Mouse (Mus musculus) CD4-positive helper T cell, adult 2 months (primary cell): ENCODE results near the gene B4galt2.

Experiments used
- DNase-seq: peaks from one replicate; pipeline ENCODE4 v3.0.0-alpha.2; 2012; ENCODE audit warnings: low read depth, missing footprints, low spot score

Gene B4galt2

DNA sequence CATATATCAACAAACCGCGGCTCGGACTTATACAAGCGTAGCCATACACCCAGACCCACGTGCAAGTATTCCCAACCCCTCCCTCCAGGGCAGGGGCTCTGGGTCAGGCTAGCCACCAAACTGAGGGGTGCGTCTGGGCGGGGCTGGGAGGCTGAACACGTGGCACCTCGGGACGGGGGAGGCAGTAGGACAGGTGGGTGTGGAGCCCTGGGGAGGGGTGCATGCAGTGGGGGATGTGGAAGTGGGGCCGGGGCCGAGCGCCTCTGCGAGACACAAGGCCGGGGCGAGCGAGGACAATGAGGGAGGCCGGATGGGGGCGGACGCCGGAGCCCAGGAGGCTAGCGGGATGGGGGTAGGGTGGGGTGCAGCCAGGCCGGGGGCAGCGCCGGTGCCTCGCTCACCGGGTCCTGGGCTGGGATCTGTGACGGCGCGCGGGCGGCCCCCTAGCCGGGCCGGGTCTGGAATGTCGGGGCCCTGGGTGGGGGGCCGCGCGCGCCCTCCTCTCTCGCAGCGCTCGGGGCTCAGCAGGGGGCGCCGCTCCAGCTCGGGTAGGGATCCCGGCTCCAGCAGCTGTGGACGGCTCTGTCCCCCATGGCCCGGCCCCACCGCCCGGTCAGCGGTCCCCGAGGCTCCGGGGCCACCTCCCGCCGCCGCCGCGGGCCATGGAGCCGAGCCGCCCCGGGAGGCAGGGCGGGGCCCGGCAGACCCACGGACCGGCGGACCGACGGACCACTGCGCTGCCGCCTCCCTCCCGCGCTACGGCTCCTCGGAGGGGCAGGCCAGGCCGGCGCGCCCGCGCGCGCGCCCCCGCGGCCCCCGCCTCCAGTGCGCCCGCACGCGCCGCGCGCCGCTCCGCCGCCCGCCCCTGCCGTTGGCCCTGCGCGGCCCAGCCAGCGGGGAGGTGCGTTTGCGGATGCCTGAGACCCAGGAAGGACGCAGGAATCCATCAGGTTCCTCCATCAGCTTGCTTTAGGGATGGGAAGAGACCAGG, at the start of gene B4galt2:
Gene B4galt2 (minus strand): TSS at position 787 of the 991 bp plus-strand sequence.
- DNase-seq, result peak; percentile 11

GRCm38 (mm10) chr4:117929391-117929881, 46.1 kb upstream of the B4galt2 start, which contains the start of gene Artn:
TSS of gene Artn (minus strand) at chr4:117929763.
- no peak for DNase-seq

- DNase-seq, result no peak
Observed at GRCm38 (mm10) chr4:117928699-117929241, 45.5 kb upstream of the B4galt2 start.

- DNase-seq, result peak; percentile 30
Observed at GRCm38 (mm10) chr4:117928234-117928633, 44.9 kb upstream of the B4galt2 start.

DNA sequence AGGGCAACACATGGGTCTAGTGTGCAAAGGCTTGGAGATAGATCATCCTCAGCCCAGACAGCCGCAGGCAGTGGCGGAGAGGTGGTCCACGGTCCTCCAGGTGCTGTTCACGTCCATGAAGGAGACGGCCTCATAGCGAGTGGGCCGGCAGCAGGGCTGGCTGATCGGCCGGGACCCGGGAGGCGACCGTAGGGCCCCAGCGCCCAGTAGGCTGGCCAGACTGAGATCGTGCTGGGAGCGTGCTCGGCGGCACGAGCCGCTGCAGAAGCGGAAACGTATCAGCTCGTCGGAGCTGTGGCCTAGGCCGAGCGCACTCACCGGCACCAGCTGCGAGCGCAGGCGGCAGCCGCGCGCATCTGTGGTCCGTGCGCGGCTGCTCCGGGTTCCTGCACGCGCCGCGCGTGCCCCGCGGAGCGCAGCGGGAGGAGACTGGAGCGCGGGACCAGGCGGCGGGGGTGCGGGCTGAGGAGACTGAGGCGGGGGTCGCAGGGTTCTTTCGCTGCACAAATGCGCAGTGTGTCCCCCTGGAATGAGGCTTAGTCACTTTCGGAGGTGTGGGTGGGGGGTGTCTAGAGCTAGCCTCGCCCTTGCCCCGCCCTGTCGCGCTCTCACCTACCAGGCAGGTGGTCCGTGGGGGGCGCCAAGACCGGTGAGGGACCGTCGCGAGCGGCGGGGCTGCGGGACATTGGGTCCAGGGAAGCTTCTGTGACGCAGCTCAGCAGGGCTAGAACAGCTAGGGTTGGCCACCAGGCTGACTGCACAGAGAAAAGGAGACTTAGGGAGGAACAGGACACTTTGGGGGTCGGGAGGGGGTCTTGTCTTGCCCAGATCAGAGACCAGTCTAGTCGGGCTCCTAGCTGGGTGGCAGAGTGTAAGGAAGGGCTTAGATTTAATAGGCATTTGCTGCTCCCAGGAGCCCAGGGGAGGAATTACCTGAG, 43.5 kb upstream of the B4galt2 start:
- no peak for DNase-seq

- no peak for DNase-seq
Observed at GRCm38 (mm10) chr4:117924916-117925315, 41.6 kb upstream of the B4galt2 start.

- no peak for DNase-seq
Observed at GRCm38 (mm10) chr4:117923450-117923849, 40.2 kb upstream of the B4galt2 start.

DNA sequence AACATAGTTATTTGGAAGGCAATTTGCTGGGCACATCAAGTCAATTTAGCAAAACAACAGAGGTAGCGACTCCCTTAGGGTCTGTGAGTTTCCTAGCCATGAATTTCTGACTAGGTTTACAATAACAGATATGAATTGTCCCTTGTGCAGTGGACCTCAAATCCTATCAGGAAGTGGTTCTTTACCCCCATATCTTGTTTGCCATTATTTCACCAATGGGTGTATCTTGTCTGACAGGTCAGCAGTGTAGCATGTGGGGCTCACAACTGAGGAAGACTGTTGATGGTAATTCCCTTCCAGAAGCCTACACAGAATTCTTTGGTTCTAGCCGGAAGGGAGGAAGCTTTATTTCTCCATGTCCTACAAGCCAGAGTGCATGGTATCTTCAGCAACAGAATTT, 38.1 kb upstream of the B4galt2 start:
- DNase-seq, result no peak

DNA sequence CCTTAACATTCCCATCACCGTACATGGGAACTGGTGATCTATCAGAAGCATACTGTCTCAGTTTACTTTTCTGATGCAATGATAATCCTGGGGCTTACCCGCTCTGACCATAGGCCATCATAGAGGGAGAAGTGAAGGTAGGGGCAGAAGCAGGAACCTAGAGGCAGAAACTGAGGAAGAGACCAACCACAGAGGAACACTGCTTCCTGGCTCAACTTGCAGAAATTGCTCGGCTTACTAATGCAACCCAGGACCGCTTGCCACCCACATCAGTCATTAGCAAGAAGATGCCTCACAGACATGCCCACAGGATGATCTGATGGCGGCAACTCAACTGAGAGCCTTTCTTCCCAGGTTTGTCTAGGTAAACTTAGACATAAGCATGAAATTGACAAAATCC, 35.5 kb upstream of the B4galt2 start:
- no peak for DNase-seq

- no peak for DNase-seq
Observed at GRCm38 (mm10) chr4:117918261-117918660, 35.0 kb upstream of the B4galt2 start.

DNA sequence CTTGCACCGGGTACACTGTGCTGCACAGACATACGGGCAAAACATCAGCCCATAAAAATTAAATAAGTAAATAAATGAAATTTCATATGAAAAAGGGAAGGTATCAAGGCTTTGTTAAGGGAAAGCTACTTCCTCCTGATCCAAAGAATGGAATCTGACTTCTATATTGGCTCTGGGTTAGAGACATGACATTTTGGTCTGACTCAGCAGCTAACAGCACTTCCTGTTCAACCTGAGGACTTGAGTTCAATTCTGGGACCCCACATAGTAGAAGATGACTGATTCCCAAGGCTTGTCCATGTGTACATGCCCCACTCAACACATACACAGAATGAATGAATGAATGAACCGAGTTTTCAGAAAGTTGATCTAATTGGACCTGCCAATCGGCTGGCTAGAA, 34.6 kb upstream of the B4galt2 start:
- DNase-seq, result no peak

DNA sequence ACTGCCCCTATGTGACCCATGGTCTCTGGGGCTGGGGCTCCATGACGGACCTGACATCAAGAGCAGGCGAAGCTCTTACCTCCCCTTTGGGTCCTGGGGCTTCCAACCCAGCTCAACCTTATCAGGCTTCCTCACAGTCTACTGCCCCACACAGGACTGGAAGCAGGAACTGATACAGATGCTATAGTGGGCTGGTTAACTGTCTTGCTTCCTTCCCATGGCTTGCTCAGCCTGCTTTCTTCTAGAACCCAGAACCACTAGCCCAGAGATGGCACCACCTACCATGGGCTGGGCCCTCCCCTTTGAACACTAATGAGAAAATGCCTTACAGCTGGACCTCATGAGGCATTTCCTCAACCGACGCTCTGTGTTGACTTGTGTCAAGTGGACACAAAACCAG, 34.1 kb upstream of the B4galt2 start:
- no peak for DNase-seq

DNA sequence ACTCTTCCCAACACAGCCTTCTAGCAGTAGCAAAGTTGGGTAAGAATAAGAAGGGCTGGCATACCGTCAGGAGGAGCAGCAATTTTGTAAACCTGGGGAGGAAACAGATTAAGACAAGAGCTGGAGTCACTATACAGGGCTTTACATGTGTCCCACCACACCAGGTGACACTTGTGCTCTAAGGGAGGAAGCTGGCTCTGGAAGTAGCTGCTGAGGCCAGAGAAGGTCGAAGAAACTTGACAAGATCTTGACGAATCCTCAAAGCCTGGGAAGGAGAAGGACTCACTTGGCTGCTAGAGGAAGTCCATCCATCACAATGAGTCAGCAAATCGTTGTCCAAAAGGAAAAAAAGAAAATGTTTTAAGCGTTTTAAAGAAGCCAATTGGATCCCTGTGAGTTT, 33.1 kb upstream of the B4galt2 start:
- no peak for DNase-seq

DNA sequence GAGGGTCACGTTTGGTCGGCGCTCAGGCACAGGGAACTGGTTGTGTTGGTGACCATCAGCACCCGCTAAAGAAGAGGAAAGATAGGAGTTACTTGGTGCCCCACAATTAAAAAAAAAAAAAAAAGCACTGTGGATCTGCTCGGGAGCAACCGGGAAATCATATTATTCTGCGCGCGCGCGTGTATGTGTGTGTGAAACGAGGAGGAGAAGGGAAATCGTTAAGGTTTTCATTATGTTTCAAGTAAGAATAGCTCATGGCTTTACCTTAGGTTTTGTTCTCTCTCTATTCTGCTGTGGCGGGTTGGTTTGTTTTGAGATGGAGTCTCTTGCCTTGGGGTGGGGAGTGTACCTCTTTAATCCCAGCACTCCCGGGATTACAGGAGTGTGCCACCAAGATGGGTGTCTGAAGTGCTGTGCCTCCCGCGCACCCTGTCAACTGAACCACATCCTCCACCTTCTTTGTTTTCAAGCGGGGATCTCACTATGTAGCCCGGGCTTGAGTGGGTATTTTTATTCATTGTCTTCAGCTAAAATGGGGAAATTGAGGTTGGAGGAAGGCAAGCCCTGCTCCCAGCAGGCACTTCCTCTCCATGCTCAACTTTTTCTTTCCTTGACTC, 32.3 kb upstream of the B4galt2 start:
- DNase-seq, result no peak

DNA sequence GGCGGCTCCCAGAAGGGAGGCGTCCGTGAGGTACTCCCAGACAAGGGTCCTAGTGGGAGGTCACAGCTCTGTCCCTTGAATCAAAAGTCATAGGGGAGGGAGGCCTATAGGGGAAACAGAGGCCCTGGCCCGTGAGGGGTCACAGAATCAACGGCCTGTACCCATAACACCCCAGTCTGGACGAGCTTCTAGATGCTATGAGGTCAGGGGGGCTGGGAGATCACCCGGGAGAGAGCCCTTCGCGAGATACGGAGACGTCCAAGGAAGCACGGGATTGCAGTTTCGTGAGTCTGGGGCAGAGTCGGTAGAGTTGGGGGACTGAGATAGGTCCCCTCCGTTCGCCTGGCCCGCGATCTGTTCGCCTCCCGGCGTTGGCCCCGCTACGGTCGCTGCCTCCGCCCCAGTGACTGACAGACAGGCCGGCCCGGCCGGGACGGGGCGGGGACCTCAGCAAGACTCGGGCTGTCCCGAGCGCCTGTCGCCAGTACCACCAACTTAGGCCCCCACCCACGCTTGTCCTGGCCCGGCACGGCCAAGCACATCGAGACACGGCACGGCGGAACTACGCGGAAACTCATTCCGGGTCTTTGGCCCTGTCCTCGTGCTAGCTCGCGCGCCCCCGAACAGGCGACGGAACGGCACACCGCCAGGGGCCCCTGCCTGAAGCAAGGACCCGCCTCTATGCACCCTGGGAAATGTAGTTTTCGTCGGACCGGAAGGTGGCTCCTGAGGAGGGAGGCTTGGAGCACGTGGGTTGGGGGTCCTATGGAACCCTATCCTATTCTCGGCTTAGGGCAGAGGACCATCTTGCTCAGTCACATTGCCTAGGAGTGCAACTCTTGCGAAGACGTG, 31.5 kb upstream of the B4galt2 start, which contains the start of gene Ipo13:
Gene Ipo13 (minus strand): TSS at position 409 of the 852 bp plus-strand sequence.
- peak; percentile 91 for DNase-seq

GRCm38 (mm10) chr4:117914031-117914430, 30.7 kb upstream of the B4galt2 start:
- DNase-seq, result no peak

GRCm38 (mm10) chr4:117913421-117913820, 30.1 kb upstream of the B4galt2 start:
- DNase-seq, result no peak

- no peak for DNase-seq
Observed at GRCm38 (mm10) chr4:117912685-117913273, 29.5 kb upstream of the B4galt2 start.

GRCm38 (mm10) chr4:117912131-117912561, 28.9 kb upstream of the B4galt2 start:
- no peak for DNase-seq
